In the genomic region with DNA sequence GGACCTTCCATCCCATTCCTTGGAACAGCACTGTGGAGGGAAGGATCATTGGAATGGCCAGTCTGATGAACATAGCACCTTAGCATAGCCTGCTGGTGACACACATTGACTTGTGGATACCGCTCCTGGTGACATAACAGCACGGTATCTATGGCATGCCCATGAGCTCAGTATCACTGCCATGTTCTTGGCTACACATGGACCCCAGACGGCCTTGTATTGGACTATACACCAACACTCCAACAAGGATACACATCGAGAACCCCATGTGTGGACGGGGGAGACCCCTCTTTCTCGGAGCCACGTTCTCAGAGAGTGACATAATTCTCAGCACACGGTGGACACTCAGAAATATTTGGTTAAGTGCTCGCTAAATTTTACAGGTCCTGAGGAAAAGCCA, we compare ENCODE assay signal across 20 mouse cellular contexts. TPM values are rescaled to one million over a fixed set of nuclear protein-coding genes. Genes with fewer than 3 reads are reported as not detected.
DNase-seq lines count a peak whose midpoint lies in the region; ATAC-seq lines count a peak whose summit lies in the region.
"Had no signal": no experiment of that assay in that cellular context is flagged by ENCODE, and none has a peak within 500 bp of the region (broad histone marks: within the 10 kb centered on the region; RNA-seq: fewer than 3 reads in every experiment).

No protein-coding gene starts in this region.

- peak; percentile 92 for DNase-seq in heart, adult 11 months
- DNase-seq in heart, adult 18-20 months, result no peak
- no peak for DNase-seq in kidney, postnatal 4 days
- DNase-seq in frontal cortex, postnatal 25 days (ENCODE audit: low spot score in 2 of 2), result no peak
- DNase-seq: B cell, adult 2 months; cerebellum, adult 8-10 months; forebrain, postnatal 0 days; layer of hippocampus, postnatal 36 days; thymus, adult 18-20 months; thymus, postnatal 4 days had no signal

- peaks cover 58% of the 10 kb centered on the region for H3K4me1 ChIP-seq in megakaryocyte, embryonic 14.5 days
- peaks cover 64% of the 10 kb centered on the region for H3K4me1 ChIP-seq in liver, embryonic 12.5 days

- peak overlapping the region; percentile 97 for H3K9ac ChIP-seq in liver, embryonic 12.5 days
- H3K9ac ChIP-seq: forebrain, postnatal 0 days; limb, embryonic 13.5 days; lung, embryonic 15.5 days; neural tube, embryonic 13.5 days had no signal

- 74% methylated on average over 9 of the region's 9 CpGs for WGBS in liver, embryonic 12.5 days (ENCODE audit: insufficient replicate concordance)

- H3K27ac ChIP-seq in liver, embryonic 12.5 days, result peak overlapping the region; percentile 98
- H3K27ac ChIP-seq: kidney, postnatal 0 days; limb, embryonic 13.5 days; lung, embryonic 15.5 days; neural tube, embryonic 13.5 days had no signal

- H3K27me3 ChIP-seq in megakaryocyte, embryonic 14.5 days (replicated peaks), result peaks cover 53% of the 10 kb centered on the region
- peaks cover 34% of the 10 kb centered on the region for H3K27me3 ChIP-seq in liver, embryonic 12.5 days (replicated peaks)

- ATAC-seq in megakaryocyte, adult 5-6 weeks (ENCODE audit: poor library complexity, severe bottlenecking), result no peak
- ATAC-seq in liver, embryonic 12.5 days, result no peak
- ATAC-seq: forebrain, postnatal 0 days had no signal

- H3K9me3 ChIP-seq in megakaryocyte, embryonic 14.5 days, result peaks cover 1% of the 10 kb centered on the region; the same call in 1 of the 2 replicates
- H3K9me3 ChIP-seq in liver, embryonic 12.5 days (replicated peaks), result no peaks in the 10 kb centered on the region
- H3K9me3 ChIP-seq: limb, embryonic 13.5 days; lung, embryonic 15.5 days; midbrain, embryonic 12.5 days; neural tube, embryonic 13.5 days had no signal

- peak overlapping the region; percentile 88 for H3K4me2 ChIP-seq in liver, embryonic 12.5 days

- H3K4me3 ChIP-seq in megakaryocyte, embryonic 14.5 days (replicated peaks), result peak overlapping the region; percentile 46
- peak overlapping the region; percentile 52; the same call in 1 of the 2 replicates for H3K4me3 ChIP-seq in liver, embryonic 12.5 days
- H3K4me3 ChIP-seq: limb, embryonic 13.5 days; lung, embryonic 15.5 days; midbrain, embryonic 12.5 days; neural tube, embryonic 13.5 days had no signal

- no peaks in the 10 kb centered on the region for H3K36me3 ChIP-seq in megakaryocyte, embryonic 14.5 days (replicated peaks; ENCODE audit: low read length)
- no peaks in the 10 kb centered on the region for H3K36me3 ChIP-seq in liver, embryonic 12.5 days
- H3K36me3 ChIP-seq: limb, embryonic 13.5 days; lung, embryonic 15.5 days; midbrain, embryonic 12.5 days; neural tube, embryonic 13.5 days had no signal

RNA-seq across cellular contexts. Expression of a gene that starts 3.5 kb away (rescaled TPM):
- total RNA-seq in heart, adult 18-20 months (2021), result 1 to 10 TPM; 1.7 to 2.1 TPM
- polyA plus RNA-seq in megakaryocyte, embryonic 14.5 days (2012; ENCODE audit: insufficient read depth, low replicate concordance), result 8.5 and 9.7 TPM in 2 replicates
- 0.76 and 2.6 TPM in 2 replicates for total RNA-seq in megakaryocyte, adult 5-6 weeks (2015)
- 1.9 and 6.1 TPM in 2 replicates for total RNA-seq in megakaryocyte, adult 5-6 weeks (2017)
- polyA plus RNA-seq in liver, embryonic 12.5 days (2016; fragmentation: Nextera tagmentation; extraction: Ambion mirVana), result 52.8 and 57.8 TPM in 2 replicates
- total RNA-seq: granulocyte monocyte progenitor cell, adult 5-6 weeks had no signal

RNA-seq across cellular contexts. Expression of a gene that starts 41.6 kb away (rescaled TPM):
- under 1 TPM; 0.30 to 0.64 TPM for total RNA-seq in heart, adult 18-20 months (2021)
- polyA plus RNA-seq in megakaryocyte, embryonic 14.5 days (2012; ENCODE audit: insufficient read depth, low replicate concordance), result not detected in 2 replicates
- total RNA-seq in megakaryocyte, adult 5-6 weeks (2015), result not detected in 2 replicates
- not detected in 2 replicates for total RNA-seq in megakaryocyte, adult 5-6 weeks (2017)
- 1.7 and 2.0 TPM in 2 replicates for polyA plus RNA-seq in liver, embryonic 12.5 days (2016; fragmentation: Nextera tagmentation; extraction: Ambion mirVana)
- total RNA-seq: granulocyte monocyte progenitor cell, adult 5-6 weeks; hematopoietic stem cell, adult 5-6 weeks had no signal

RNA-seq across cellular contexts. Expression of a gene that starts 52.5 kb away (rescaled TPM):
- total RNA-seq in heart, adult 18-20 months (2021), result 1 to 10 TPM; 4.0 to 4.4 TPM
- 1.5 TPM in 1 of 2 replicates, not detected in the other for polyA plus RNA-seq in megakaryocyte, embryonic 14.5 days (2012; ENCODE audit: insufficient read depth, low replicate concordance)
- total RNA-seq in megakaryocyte, adult 5-6 weeks (2015), result not detected in 2 replicates
- total RNA-seq in megakaryocyte, adult 5-6 weeks (2017), result 0.61 TPM in 1 of 2 replicates, not detected in the other
- 5.2 and 5.7 TPM in 2 replicates for polyA plus RNA-seq in liver, embryonic 12.5 days (2016; fragmentation: Nextera tagmentation; extraction: Ambion mirVana)
- total RNA-seq: granulocyte monocyte progenitor cell, adult 5-6 weeks; hematopoietic stem cell, adult 5-6 weeks had no signal

RNA-seq across cellular contexts. Expression of a gene that starts 56.3 kb away (rescaled TPM):
- total RNA-seq in heart, adult 18-20 months (2021), result 100 to 1,000 TPM in 1 of 2 experiments, 10 to 100 TPM in 1; 96.3 to 121 TPM
- polyA plus RNA-seq in megakaryocyte, embryonic 14.5 days (2012; ENCODE audit: insufficient read depth, low replicate concordance), result 395 and 493 TPM in 2 replicates
- 482 and 584 TPM in 2 replicates for total RNA-seq in megakaryocyte, adult 5-6 weeks (2015)
- total RNA-seq in megakaryocyte, adult 5-6 weeks (2017), result 229 and 245 TPM in 2 replicates
- polyA plus RNA-seq in liver, embryonic 12.5 days (2016; fragmentation: Nextera tagmentation; extraction: Ambion mirVana), result 180 and 198 TPM in 2 replicates
